Mouse (Mus musculus) bone marrow, adult 2 months (tissue): ENCODE results near the gene Chd4.

ENCODE experiments used
- CTCF ChIP-seq: fragments of 200-500 bp; IDR thresholded peaks from 2 replicates; pipeline ENCODE4 v1.5.1; 2011; ENCODE audit warnings: low read length, control low read depth; ENCODE audit not compliant: control insufficient read depth, insufficient read depth
- POLR2A ChIP-seq: fragments of 200-500 bp; IDR thresholded peaks from 2 replicates; pipeline ENCODE4 v1.6.1; 2011; ENCODE audit warnings: low read depth, mild to moderate bottlenecking, control low read depth, low read length, borderline replicate concordance; ENCODE audit not compliant: control insufficient read depth

DNA sequence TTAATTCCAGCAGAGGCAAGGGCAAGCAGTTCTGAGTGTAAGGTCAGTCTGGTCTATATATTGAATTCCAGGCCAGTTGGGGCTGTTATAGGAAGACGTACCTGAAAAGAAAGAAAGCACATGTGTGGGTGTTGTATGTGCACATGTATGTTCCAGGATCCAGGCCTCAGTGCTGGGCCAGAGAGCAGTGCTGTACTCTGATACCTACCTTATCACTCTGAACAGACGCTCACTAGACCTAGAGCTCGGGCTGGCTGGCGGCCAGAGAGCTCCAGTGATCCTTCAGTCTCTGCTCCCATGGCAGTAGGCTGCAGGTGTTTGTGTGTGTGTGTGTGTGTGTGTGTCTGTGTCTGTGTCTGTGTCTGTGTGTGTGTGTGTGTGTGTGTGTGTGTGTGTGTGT, 8.4 kb downstream of the Chd4 start:
- TF ChIP-seq CTCF (no peak), POLR2A (no peak)
